Mouse (Mus musculus): Measurements from ENCODE around the gene Ythdf2. TPM values are rescaled to one million over a fixed set of nuclear protein-coding genes. Genes with fewer than 3 reads are reported as not detected.

Gene Ythdf2
- polyA plus RNA-seq, 1 experiment from 2014 or later: 123 TPM

Small RNA genes within 50 kb of the gene (microRNA-seq; reads per million reads assigned to microRNA genes)
- gene Gm22033: not detected

Other genes with a start within 250 kb of the Ythdf2 start
- 0.20 TPM in 1 of 2 replicates, not detected in the other for gene Gm10300, start 137.6 kb downstream of the Ythdf2 start, polyA plus RNA-seq (2015; fragmentation: Nextera tagmentation; extraction: Ambion mirVana)
- gene Epb41, start 137.0 kb downstream of the Ythdf2 start, polyA plus RNA-seq (2015; fragmentation: Nextera tagmentation; extraction: Ambion mirVana): 95.5 and 113 TPM in 2 replicates
- 0.77 and 0.96 TPM in 2 replicates for gene Oprd1, start 67.8 kb downstream of the Ythdf2 start, polyA plus RNA-seq (2015; fragmentation: Nextera tagmentation; extraction: Ambion mirVana)
- gene Gmeb1, start 49.3 kb upstream of the Ythdf2 start, polyA plus RNA-seq (2015; fragmentation: Nextera tagmentation; extraction: Ambion mirVana): 40.8 and 44.1 TPM in 2 replicates
- gene Taf12, start 62.1 kb upstream of the Ythdf2 start, polyA plus RNA-seq (2015; fragmentation: Nextera tagmentation; extraction: Ambion mirVana): 43.2 and 45.3 TPM in 2 replicates
- 1.1 and 1.7 TPM in 2 replicates for gene Rab42, start 91.1 kb upstream of the Ythdf2 start, polyA plus RNA-seq (2015; fragmentation: Nextera tagmentation; extraction: Ambion mirVana)
- 77.5 and 81.3 TPM in 2 replicates for gene Trnau1ap, start 117.2 kb upstream of the Ythdf2 start, polyA plus RNA-seq (2015; fragmentation: Nextera tagmentation; extraction: Ambion mirVana)
- 35.6 and 36.1 TPM in 2 replicates for gene Rcc1, start 141.3 kb upstream of the Ythdf2 start, polyA plus RNA-seq (2015; fragmentation: Nextera tagmentation; extraction: Ambion mirVana)
- gene Phactr4, start 210.2 kb upstream of the Ythdf2 start, polyA plus RNA-seq (2015; fragmentation: Nextera tagmentation; extraction: Ambion mirVana): 9.6 and 13.7 TPM in 2 replicates

Data from neural tube, embryonic 13.5 days (tissue).